Comparison of ENCODE assay signal across 8 mouse cellular contexts in the genomic region with DNA sequence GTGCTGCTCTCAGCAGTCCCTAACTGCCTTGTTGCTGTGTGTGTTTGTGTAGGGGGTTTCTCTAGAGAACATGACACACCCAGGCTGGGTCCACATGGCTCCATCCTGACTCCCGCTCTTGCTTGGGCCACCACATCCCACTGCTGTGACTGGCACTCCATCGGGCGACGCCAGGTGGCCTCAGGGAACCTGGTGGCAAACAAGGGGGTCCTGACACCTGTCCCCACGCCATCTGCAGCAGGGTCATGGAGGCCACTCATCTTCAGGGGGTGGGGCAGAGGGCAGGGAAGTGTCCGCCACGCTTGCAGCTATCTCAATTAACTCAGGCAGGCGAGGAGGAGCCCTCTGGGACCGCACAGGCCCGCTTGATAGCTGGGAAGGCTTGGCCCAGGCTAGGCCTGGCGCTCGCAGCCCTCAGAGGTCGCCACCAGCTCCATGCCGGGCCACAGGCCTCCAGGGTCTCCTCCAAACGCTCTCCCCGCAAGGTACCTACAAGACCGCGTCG. TPM values are rescaled to one million over a fixed set of nuclear protein-coding genes. Genes with fewer than 3 reads are reported as not detected.
DNase-seq lines count a peak whose midpoint lies in the region; ATAC-seq and TF ChIP-seq lines count a peak whose summit lies in the region.

No protein-coding gene starts in this region.

- 0 out of 2 replicates have a peak, but pooled peaks cover 3% of the 10 kb centered on the region for H3K9me3 ChIP-seq in forebrain, postnatal 0 days (ENCODE audit: low read length)
- H3K9me3 ChIP-seq in limb, embryonic 14.5 days (ENCODE audit: control insufficient read depth, low read length): 0 out of 2 replicates have a peak, but pooled peaks cover 4% of the 10 kb centered on the region
- no peaks in the 10 kb centered on the region for H3K9me3 ChIP-seq in neural tube, embryonic 14.5 days (ENCODE audit: control insufficient read depth, low read length)

- H3K27me3 ChIP-seq in forebrain, postnatal 0 days (ENCODE audit: insufficient read depth, low read length): no peaks in the 10 kb centered on the region
- H3K27me3 ChIP-seq in limb, embryonic 14.5 days (ENCODE audit: control insufficient read depth, insufficient read depth, low read length): no peaks in the 10 kb centered on the region; the same call in 1 of the 2 replicates
- peaks cover 5% of the 10 kb centered on the region; the same call in 1 of the 2 replicates for H3K27me3 ChIP-seq in neural tube, embryonic 14.5 days (ENCODE audit: control insufficient read depth, insufficient read depth, low read length)

- WGBS in lung, adult 2 months: 14% methylated on average over 19 of the region's 19 CpGs
- 14% methylated on average over 19 of the region's 19 CpGs for WGBS in forebrain, postnatal 0 days
- 9% methylated on average over 15 of the region's 19 CpGs for WGBS in limb, embryonic 14.5 days
- 10% methylated on average over 19 of the region's 19 CpGs for WGBS in neural tube, embryonic 14.5 days

- no peak overlapping the region for H3K27ac ChIP-seq in forebrain, postnatal 0 days (ENCODE audit: low read depth, low read length)
- no peak overlapping the region for H3K27ac ChIP-seq in limb, embryonic 14.5 days (replicated peaks; ENCODE audit: low read depth, low read length)
- H3K27ac ChIP-seq in neural tube, embryonic 14.5 days (ENCODE audit: low read depth, low read length): no peak overlapping the region

- H3K9ac ChIP-seq in forebrain, postnatal 0 days: peak overlapping the region; percentile 63
- peak overlapping the region; percentile 49 for H3K9ac ChIP-seq in limb, embryonic 14.5 days (ENCODE audit: low read depth, low read length, severe bottlenecking)
- H3K9ac ChIP-seq in neural tube, embryonic 14.5 days (replicated peaks; ENCODE audit: low read depth, low read length): peak overlapping the region; percentile 60

- ATAC-seq in forebrain, postnatal 0 days: peak; percentile 66
- peak; percentile 27; the same call in 1 of the 2 replicates for ATAC-seq in limb, embryonic 14.5 days (ENCODE audit: low FRiP score, low read depth)
- ATAC-seq in neural tube, embryonic 14.5 days (ENCODE audit: low read depth): peak; percentile 73

- H3K4me1 ChIP-seq in lung, adult 2 months (ENCODE audit: control insufficient read depth, insufficient read depth, low read length): peaks cover 5% of the 10 kb centered on the region
- no peaks in the 10 kb centered on the region for H3K4me1 ChIP-seq in forebrain, postnatal 0 days (ENCODE audit: insufficient read depth)
- peaks cover 7% of the 10 kb centered on the region; the same call in 1 of the 2 replicates for H3K4me1 ChIP-seq in limb, embryonic 14.5 days (ENCODE audit: control insufficient read depth, insufficient read depth, low read length)
- no peaks in the 10 kb centered on the region for H3K4me1 ChIP-seq in neural tube, embryonic 14.5 days (ENCODE audit: control insufficient read depth, insufficient read depth, low read length)

- no peak for TF ChIP-seq POLR2A in lung, adult 2 months (IDR thresholded peaks at IDR 0.05; ENCODE audit: borderline replicate concordance, extremely low read depth, low read depth, low read length)
- TF ChIP-seq POLR2A in limb, embryonic 14.5 days (IDR thresholded peaks at IDR 0.05; ENCODE audit: borderline replicate concordance, extremely low read depth, insufficient read depth, insufficient read length): no peak

- peak; percentile 23 for DNase-seq in lung, adult 2 months
- no peak for DNase-seq in lung, postnatal 25 days (ENCODE audit: low spot score)
- peak; percentile 52 for DNase-seq in c-Kit-positive CD71-positive TER-119-negative erythroid progenitor cells, embryonic 14.5 days (ENCODE audit: low read depth)
- DNase-seq in forebrain, postnatal 0 days: no peak
- no peak for DNase-seq in limb, embryonic 14.5 days (ENCODE audit: low spot score)
- no peak for DNase-seq in urinary bladder, postnatal 14 days (ENCODE audit: low spot score)
- no peak for DNase-seq in right cerebral cortex, postnatal 4 days

- peak overlapping the region; percentile 63 for H3K4me2 ChIP-seq in forebrain, postnatal 0 days (ENCODE audit: low read depth)
- H3K4me2 ChIP-seq in limb, embryonic 14.5 days (replicated peaks; ENCODE audit: low read depth, low read length, severe bottlenecking): peak overlapping the region; percentile 78
- peak overlapping the region; percentile 64 for H3K4me2 ChIP-seq in neural tube, embryonic 14.5 days (ENCODE audit: low read depth, low read length)

- peak overlapping the region; percentile 54 for H3K4me3 ChIP-seq in lung, adult 2 months (replicated peaks; ENCODE audit: extremely low read depth, low read depth, low read length)
- H3K4me3 ChIP-seq in forebrain, postnatal 0 days (ENCODE audit: low read depth, low read length): peak overlapping the region; percentile 48
- H3K4me3 ChIP-seq in limb, embryonic 14.5 days (replicated peaks; ENCODE audit: low read length): peak overlapping the region; percentile 47
- H3K4me3 ChIP-seq in neural tube, embryonic 14.5 days (ENCODE audit: low read depth, low read length): peak overlapping the region; percentile 47

- no peak for TF ChIP-seq CTCF in lung, adult 2 months (IDR thresholded peaks at IDR 0.05; ENCODE audit: insufficient read depth, low read length)
- TF ChIP-seq CTCF in forebrain, postnatal 0 days (IDR thresholded peaks at IDR 0.05; ENCODE audit: low read depth): no peak

- no peaks in the 10 kb centered on the region for H3K36me3 ChIP-seq in forebrain, postnatal 0 days (ENCODE audit: insufficient read depth)
- no peaks in the 10 kb centered on the region for H3K36me3 ChIP-seq in limb, embryonic 14.5 days (ENCODE audit: control insufficient read depth, insufficient read depth, low read length)
- H3K36me3 ChIP-seq in neural tube, embryonic 14.5 days (ENCODE audit: control insufficient read depth, insufficient read depth, low read length): no peaks in the 10 kb centered on the region

RNA-seq across cellular contexts. Expression of gene Abcb9, which starts 0.5 kb away (rescaled TPM):
- polyA plus RNA-seq in lung, adult 2 months (2012; rRNA removed): 7.7 and 7.8 TPM in 2 replicates
- total RNA-seq in forebrain, postnatal 0 days (2014; rRNA removed): 24.9 and 25.0 TPM in 2 replicates
- 13.9 and 19.7 TPM in 2 replicates for polyA plus RNA-seq in forebrain, postnatal 0 days (2015; fragmentation: Nextera tagmentation; extraction: Ambion mirVana)
- polyA plus RNA-seq in limb, embryonic 14.5 days (2012; rRNA removed): 2.6 and 3.8 TPM in 2 replicates
- polyA plus RNA-seq in limb, embryonic 14.5 days (2014; fragmentation: Nextera tagmentation; extraction: Ambion mirVana): 2.2 and 3.4 TPM in 2 replicates
- polyA plus RNA-seq in neural tube, embryonic 14.5 days (2014; fragmentation: Nextera tagmentation; extraction: Ambion mirVana): 9.8 and 12.8 TPM in 2 replicates

RNA-seq across cellular contexts. Expression of gene Ogfod2, which starts 17.0 kb away (rescaled TPM):
- polyA plus RNA-seq in lung, adult 2 months (2012; rRNA removed): 42.4 and 52.2 TPM in 2 replicates
- 56.0 and 58.3 TPM in 2 replicates for total RNA-seq in forebrain, postnatal 0 days (2014; rRNA removed)
- 40.7 and 44.2 TPM in 2 replicates for polyA plus RNA-seq in forebrain, postnatal 0 days (2015; fragmentation: Nextera tagmentation; extraction: Ambion mirVana)
- 26.5 and 42.0 TPM in 2 replicates for polyA plus RNA-seq in limb, embryonic 14.5 days (2012; rRNA removed)
- 14.2 and 16.4 TPM in 2 replicates for polyA plus RNA-seq in limb, embryonic 14.5 days (2014; fragmentation: Nextera tagmentation; extraction: Ambion mirVana)
- 25.0 and 29.1 TPM in 2 replicates for polyA plus RNA-seq in neural tube, embryonic 14.5 days (2014; fragmentation: Nextera tagmentation; extraction: Ambion mirVana)

RNA-seq across cellular contexts. Expression of gene Arl6ip4, which starts 20.8 kb away (rescaled TPM):
- polyA plus RNA-seq in lung, adult 2 months (2012; rRNA removed): 32.3 and 33.6 TPM in 2 replicates
- 36.0 and 41.9 TPM in 2 replicates for total RNA-seq in forebrain, postnatal 0 days (2014; rRNA removed)
- polyA plus RNA-seq in forebrain, postnatal 0 days (2015; fragmentation: Nextera tagmentation; extraction: Ambion mirVana): 95.6 and 98.3 TPM in 2 replicates
- 67.6 and 95.1 TPM in 2 replicates for polyA plus RNA-seq in limb, embryonic 14.5 days (2012; rRNA removed)
- polyA plus RNA-seq in limb, embryonic 14.5 days (2014; fragmentation: Nextera tagmentation; extraction: Ambion mirVana): 88.3 and 94.9 TPM in 2 replicates
- polyA plus RNA-seq in neural tube, embryonic 14.5 days (2014; fragmentation: Nextera tagmentation; extraction: Ambion mirVana): 72.5 and 76.2 TPM in 2 replicates

Comparison
In these comparisons a context has a peak if more than half of its experiments do, and no peak if none do; other contexts are left out.
1. DNase-seq: peak in lung, adult 2 months (single experiment) and c-Kit-positive CD71-positive TER-119-negative erythroid progenitor cells, embryonic 14.5 days (single experiment); none in lung, postnatal 25 days (single experiment), forebrain, postnatal 0 days (single experiment), limb, embryonic 14.5 days (single experiment), urinary bladder, postnatal 14 days (single experiment) and right cerebral cortex, postnatal 4 days (single experiment).
2. Peak in every context shown above with its lines, with median percentiles within 50 percentile points of each other: H3K4me3 ChIP-seq, ATAC-seq, H3K4me2 ChIP-seq and H3K9ac ChIP-seq.